Mouse (Mus musculus): ENCODE results near the gene Rbbp7.

Gene Rbbp7

DNA sequence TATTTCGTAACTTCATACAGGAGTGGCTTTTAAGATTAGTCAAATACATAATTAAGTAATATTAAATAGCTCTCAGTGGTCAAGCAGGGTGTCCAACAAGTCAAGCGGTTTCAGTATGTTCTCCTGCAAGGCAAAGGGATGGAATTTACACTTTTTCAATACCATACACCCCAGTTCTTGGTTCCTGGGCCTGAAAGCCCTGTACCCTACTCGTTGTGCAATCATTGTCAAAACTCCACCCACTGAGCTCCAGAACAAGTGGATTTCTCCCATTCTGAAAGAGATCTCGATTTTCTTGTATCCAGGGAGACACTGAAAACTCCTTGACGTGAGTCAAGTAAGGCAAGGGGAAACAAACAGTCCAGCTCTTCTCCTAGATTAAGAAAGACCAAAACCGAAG, 67.8 kb downstream of the Rbbp7 start:
- peak; percentile 5 for DNase-seq (ENCODE audit: low read depth, low spot score)

All from skeletal muscle tissue, adult 2 months (tissue).